Mouse (Mus musculus): ENCODE results near the gene Rassf3.

Rassf3 gene

DNA sequence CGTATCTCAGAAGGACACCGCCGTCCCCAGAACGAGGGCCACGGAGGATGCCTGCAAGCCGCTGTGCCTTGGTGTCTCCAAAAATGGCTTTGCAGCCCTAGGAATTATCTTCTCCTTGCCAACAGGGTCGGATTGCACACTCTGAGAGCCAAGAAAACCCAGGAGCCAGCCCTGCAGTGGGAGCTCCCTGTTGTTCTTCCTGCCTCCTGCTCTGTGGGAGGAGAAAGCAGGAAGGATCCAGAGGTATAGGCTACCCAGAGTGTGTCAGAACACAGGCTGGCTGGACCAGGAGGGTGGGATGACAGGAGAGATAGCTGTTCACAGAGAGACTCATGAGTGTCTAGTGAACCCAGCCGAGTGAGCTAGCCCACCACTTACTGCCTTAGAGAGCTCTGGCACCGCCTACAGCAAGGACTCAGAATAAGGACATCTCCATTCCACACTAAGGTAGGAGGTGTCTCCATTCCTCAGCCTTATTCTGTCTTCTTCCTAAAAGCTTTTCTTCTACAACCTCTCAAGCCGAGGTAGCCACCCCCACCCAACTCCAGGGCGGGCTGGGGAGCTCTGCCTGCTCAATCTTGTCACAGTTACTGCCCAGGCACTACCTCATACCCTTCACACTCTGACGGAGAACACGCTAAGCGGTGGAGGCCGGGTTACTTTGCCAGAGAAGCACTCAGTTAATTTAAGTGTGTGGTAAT lies 48.0 kb downstream of the Rassf3 start:
- DNase-seq, result no peak

DNA sequence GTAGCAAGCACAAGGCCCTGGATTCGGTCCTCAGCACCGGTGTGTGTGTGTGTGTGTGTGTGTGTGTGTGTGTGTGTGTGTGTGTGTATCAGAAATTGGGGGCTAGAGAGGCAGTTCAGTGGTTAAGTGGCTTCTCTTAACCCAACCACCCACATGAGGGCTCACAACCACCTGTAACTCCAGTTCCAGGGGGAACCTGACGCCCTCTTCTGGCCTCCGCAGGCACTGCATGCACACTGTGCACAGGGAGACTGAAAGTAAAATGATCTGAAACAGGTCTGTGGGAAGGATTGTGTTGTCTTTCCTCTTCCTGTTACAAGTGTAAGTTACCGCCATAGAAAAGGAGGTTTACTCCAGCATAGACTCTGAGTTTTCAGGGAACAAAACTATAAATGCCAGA lies 49.0 kb downstream of the Rassf3 start:
- DNase-seq, result no peak

DNA sequence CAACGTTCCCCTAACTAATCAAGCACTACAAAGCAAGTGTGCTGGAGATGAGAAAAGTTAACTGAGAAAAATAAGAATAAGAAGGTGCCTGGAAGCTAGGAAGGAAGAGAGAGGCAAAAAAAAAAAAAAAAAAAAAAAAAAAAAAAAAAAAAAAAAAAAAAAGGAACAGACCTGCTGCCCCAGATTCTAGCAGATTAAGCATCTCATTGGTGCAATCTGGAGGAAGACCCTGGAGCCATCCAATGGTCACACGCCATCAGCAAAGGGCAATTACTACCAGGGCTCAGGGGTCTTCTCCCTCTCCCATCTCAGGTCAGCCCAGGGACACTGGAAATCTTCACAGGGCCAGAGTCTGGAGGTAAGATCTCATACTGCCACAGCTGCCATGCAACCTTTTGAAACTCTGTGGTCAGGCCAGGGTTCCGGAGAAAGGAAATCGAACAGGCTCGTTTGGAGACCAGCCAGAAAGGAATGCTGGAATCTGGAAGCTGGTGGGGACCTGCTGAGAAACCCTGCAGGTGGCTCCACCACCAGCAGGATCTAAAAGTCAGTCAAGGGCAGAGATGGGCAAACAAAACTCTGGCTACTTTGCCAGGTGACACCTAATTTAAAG lies 49.6 kb downstream of the Rassf3 start:
- DNase-seq, result no peak

DNA sequence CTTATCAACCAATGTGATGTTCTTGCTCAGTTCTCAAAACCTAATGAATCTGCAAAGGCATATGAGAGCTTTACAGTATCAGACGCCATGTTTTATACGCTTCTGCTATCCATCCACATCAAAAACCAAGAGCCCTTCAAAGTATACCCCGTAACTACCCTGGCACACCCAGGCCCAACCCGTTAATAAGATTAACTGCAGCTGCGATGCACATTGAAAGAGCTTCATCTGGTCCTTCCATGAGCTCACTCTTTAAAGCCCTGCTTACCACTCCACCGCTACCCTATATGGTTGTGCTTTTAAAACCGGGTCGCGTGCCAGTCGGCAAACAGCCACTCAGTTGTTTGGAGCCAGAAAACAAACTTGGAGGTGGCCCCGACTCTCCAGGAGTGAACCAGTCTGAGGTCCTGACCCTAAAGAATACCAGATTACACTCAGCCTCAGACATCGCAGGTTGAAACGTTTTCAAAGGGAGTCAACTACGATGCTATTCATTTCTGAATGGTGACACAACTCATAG lies 50.6 kb downstream of the Rassf3 start:
- no peak for DNase-seq

DNA sequence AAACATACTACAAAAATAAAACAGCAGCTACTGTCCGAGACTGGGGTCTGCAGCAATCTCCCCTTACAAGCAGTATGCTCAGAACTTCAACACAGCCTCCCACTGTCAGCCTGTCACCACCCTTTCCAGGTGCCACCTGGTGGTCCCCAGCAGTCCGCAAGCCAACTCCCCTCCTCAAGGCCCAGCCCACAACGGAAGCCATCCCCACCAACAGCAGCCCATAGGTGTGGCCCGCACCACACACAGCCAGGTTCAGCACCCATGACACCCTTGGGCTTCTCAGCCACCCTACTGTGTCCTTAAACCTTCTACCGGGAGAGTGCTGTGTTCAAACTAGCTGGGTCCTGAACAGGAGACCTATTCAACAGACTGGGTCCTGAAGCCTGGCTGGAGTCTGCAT lies 51.1 kb downstream of the Rassf3 start:
- no peak for DNase-seq

DNA sequence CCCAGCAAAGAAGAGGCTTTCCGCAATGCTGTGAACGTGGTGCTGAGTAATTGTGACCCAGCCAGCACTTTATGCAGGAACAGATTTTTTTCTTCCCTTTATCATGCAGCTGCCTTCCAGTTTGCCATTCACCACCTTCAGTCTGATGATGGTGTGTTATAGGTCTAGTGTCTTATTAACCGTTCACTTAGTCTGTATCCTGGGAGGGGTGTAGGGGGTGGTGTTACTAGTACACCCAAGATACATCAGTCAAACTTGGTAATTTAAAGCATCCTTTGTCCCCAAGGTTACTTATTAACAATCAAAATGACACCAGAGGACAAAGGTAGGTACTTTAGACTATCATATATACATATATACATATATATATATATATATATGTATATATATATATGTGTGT lies 51.7 kb downstream of the Rassf3 start:
- no peak for DNase-seq

DNA sequence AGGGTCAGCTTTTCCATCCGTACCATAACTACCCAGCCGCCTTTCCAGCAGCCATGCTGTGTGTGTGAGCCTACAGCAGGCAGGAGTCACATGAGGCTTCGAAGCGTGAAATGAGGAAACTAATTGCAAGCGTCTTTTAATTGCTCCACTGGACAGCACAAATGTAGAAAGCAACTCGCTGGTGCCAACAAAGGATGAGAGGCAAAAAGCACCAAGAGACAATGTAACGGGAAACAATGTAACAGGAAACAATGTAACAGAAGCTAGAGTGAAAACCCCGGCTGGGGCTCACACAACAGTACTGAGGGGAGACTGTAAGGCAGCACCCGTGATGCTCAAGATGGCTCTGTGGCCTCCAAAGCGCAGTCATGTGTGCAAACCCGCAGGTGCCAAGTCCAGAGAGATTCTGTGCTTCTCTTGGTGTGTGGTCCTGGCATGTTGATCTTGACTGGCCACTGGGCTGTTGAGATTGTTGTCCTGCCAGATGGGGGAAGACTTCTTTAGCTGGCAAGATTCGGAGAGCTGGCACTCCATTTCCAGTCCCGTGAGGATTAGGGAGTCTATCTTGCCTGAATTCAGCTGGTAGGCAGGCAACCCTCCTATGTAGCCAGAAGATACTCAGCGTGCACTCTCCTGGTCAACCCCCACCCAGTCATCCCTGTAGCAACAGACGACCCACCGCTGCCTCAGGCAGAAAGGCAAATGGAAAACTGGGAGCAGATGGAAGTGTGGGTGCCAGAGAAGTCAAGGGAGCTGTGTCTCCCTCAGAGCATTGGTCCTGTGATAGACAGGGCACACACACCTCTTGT lies 52.4 kb downstream of the Rassf3 start:
- DNase-seq, result no peak

DNA sequence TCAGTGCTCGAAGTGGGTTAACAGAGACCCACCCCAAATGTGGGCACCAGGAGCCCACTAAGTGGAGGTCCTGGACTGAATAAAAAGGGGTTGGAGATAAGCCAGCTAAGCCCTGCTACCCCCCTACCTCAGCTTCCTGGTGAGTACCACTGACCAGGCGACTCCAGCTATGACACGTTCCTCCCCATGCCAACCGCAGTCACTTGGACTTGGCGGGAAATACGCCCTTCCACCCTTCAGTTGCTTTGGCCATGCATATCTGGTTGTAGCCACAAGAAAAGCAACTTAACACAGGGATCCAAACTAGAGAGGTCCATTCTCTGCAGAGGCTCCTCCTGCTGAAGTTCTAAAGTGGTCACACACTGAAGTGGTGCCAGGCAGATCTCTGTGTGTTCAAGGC lies 53.9 kb downstream of the Rassf3 start:
- no peak for DNase-seq

DNA sequence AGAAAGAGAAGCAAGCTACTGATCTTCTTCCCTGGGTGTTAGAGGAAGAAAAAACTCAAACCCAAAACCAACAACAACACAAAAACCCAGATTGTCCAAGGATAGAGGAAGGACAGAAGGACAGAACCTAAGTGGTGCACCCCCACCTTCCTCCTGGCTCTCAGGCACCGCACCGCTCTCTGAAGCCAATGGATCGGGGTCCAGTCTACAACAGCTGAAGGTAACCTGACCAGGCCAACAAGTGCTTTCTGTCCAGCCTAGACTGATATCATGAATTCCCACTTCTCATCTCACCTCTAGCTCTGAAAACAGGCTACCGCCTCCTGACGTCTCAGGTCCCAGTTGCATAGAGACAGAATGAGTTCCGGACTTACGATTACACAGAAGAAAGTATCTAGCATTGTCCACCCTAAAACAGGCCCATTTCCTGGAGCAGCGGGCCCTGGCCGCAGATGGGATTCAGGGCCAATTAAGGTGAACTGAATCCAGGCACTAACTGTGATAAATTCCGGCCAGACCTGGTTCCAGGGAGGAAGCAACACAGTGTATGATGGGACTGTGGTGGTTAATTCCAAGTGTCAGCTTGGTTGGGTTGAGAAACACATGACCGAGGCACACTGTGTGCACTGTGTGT lies 54.4 kb downstream of the Rassf3 start:
- no peak for DNase-seq

DNA sequence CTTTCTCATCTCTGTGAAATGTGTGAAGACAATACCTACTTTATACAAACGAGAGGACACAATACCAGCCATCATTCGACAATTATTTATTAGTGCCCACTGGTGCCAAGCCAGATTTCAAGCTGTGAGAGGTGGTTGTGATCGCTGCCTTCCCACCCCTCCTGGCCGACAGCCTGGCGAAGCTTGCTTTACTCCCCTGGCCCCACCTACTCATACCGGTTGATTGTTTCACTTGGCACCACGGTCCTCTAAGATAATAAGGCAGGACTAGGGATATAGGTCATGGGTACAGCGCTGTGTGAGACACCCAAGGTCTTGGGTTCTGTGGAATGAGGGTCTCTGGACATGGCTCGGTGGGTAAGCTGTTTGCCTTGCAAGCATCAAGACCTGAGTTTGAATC lies 55.1 kb downstream of the Rassf3 start:
- DNase-seq, result no peak

DNA sequence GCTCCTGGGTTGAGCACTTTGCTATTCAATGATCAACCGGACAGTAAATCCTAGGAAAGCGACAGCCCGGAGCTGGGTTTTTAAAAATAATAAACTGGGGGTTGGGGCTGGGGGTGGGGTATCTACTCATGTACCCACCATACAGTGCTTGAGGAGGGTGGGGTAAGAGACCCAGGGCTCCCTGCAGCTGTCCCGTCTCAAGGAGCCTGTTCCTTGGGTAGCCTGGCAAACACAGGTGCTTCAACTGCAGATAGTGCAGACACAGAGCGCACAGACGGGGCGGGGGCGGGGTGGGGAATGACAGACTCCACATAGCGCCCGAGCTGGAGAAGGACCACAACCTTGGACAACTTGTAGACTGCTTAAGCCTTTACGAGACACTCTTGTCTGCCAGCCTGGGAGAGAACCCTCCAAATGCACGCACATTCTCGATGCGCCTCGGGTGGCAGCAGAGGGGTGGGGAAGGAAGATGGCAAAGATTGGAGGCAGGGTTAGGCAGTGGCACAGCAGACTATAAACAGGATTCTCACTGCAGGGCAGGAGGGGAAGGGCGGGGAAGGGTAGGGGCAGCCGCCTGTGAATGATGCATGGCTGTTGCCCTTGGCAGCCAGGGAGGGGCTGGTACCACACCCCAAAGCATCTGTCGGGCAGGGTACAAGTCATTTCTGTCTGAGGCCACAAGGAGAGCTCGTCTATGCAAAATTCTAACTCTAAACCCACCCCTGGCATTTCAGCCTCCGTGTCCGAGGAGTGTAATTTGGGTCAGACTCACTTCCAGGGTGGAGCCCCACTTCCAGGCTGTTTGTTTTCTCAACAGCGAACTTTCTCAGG lies 56.3 kb downstream of the Rassf3 start:
- DNase-seq, result no peak

DNA sequence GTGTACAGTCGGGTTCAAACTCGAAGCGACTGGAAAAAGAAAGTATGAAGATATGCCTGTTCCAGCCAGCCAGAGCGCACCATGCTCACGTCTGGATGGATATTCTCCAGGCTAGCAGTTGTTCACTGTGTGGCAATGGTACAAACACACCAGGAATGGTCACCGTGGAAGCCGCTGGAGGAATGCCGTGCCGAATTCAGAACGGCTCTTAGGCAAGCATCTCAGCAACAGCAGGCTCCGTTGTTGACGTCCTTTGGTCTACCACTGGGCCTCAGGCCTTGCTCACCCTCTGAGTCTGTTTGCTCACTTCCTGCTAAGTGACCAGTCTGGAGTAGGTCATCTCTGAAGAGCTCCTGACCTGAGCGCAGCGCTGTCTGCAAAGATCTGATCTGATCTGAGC lies 57.3 kb downstream of the Rassf3 start:
- DNase-seq, result no peak

DNA sequence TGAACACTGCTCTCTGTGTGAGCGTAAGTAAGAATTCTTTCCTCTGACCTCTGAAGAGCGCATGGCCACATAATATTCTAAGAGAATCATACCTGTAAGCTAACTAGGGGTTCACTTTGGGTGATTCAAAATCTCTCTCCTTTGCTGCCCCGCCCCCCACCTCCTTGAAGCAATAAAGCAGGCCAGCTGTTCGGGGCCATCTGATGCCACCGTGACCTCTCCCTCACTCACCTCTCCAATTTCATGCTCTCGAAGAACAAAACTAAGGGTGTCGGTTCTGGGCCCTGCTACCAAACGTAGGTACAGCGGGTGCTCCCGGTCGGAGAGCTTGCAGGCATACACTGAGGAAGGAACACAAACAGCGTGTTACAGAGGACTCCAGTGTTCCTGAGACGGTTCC lies 62.0 kb downstream of the Rassf3 start:
- DNase-seq, result no peak

DNA sequence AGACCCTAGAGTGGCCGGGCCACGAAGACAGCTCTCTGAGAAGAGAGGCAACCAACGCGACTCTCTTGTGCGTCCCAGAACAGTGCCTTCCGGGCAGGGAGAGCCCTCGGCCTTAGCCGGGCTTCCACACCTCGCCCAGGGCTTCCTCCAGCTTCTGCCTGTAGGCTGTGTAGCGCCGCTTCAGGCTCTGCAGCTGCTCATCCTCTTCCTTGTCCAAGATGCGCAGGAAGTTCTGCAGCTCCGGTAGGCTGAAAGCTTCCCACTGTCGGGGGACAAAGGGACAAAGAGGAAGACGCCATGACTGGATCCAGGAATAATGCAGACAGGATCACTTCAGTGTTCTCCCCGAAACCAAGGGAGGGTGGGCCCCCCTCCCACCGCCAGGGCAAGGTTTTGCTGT lies 63.3 kb downstream of the Rassf3 start:
- no peak for DNase-seq

DNA sequence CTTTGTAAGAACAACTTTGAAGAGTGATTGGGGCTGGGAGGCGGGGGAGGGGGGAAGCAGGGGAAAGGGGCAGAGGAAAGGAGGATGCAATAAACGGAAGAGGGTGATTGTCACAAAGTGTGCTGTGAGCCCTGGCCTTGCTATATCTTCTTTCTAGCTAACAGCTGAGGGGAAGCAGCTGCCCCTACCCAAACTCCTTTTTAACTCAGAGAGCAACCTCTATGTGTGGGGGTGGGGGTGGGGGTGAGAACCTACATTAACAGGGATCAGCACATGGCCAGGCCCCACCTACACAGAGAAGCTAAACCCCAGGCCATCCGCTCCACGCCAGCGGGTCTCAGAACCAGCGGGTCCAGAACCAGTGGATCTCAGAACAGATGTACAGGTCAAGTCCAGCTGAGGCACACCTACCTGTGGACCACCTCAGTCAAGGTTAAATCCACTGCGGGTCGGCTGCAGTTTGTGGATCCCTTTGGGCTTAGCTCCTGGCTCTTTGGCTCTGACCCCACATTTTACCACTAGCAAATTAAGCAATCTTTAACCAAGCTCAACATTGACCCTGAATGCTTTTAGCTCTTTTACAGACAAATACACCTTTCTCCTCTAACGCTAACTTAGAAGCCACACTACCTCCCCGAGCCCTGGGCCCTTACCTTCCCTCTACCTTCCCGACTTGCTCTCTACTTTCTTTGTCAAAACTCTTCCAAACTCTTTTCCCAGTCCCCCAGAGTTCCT lies 64.3 kb downstream of the Rassf3 start:
- no peak for DNase-seq

DNA sequence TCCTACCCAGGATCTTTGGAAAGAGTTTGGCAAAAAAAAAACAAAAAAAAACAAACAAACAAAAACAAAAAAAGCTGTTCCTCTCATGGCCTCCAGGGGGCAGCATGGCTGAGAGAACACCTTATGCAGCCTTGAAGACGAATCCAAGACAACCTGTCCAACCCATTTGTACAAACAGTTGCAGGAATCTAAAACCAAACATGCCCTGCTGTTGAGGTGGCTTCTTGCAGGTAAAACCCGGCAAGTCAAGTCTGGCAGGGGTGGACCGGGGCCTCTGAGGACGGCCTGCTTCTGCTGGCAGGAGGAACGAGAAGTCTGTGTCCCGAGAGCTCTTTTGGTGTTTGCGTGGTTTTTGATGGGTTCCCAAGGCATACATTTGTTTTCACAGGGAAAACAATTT lies 66.4 kb downstream of the Rassf3 start:
- DNase-seq, result no peak

DNA sequence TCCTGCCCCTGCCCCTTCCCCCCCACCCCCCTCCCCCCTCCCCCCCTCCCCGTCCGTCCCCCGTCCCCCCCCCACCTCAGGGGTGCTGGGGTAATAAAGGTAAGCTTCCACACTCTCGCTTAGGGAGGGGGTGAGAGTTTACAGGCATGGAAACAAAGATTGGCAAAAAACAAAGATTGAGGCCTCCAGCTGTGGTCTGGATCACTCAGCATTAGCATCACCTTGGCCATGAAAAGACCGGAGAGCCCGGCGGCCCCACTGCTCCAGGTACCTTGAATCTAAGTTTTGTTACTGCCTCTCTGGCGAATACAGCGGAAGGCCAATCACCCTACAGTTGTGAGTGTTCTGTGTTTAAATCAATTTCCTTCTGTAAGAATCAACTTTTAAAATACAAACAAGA lies 72.2 kb downstream of the Rassf3 start:
- DNase-seq, result no peak

DNA sequence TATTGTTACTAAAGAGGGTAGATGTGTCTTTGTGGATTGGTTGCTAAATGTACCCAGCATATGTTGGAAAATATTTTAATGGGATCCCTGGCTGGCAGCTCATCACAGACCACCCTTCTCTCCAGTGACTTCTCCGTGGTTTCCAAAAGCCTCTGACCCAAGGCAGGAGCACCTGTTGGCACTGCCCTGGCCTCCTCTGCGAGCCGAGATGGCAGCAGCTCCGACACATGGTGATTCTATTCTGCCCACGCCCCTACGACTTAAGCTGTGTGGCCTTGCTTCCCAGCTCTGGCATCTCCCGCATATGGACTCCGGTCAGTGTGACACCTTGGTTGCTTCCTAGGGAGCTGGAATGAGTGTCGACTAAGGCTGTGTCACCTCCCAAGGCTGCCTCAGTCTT lies 73.0 kb downstream of the Rassf3 start:
- no peak for DNase-seq

DNA sequence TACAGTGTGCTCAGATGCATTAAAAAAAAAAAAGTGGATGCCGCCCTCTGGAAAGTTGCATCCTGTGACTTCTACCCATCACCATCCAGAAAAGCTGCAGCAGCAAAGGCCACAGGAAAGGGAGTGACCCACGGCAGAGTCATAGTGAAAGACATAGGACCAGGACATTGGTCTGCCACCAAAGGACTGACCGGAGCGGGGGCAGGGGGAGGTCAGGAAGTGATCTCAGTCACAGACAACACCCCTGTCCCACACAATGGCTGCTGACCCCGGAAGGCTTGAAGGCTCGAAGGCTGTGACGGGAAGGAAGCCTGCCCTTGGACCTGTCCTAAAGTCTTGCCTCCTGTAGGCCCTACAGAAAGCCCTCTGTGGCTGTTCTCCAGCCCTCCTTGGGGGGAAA lies 75.1 kb downstream of the Rassf3 start:
- DNase-seq, result no peak

DNA sequence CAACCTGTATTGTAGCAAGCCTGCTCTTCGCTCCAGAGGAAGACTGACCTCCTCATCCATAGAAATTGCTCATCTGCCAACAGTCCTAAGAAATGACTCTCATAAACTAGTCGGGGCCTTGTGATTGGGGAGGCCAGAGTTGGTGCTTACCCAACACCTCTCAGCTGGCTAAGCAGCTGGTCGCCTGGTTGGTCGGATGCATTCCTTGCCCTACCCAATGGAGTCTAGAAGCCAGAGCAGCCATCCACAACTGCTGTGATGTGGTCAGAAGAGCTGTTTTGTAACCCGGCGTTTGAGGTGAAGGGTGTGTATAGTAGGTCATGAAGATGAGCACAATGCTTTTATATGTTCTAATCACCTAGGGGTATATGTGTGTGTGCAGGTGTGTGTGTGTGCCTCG lies 77.5 kb downstream of the Rassf3 start:
- no peak for DNase-seq

DNA sequence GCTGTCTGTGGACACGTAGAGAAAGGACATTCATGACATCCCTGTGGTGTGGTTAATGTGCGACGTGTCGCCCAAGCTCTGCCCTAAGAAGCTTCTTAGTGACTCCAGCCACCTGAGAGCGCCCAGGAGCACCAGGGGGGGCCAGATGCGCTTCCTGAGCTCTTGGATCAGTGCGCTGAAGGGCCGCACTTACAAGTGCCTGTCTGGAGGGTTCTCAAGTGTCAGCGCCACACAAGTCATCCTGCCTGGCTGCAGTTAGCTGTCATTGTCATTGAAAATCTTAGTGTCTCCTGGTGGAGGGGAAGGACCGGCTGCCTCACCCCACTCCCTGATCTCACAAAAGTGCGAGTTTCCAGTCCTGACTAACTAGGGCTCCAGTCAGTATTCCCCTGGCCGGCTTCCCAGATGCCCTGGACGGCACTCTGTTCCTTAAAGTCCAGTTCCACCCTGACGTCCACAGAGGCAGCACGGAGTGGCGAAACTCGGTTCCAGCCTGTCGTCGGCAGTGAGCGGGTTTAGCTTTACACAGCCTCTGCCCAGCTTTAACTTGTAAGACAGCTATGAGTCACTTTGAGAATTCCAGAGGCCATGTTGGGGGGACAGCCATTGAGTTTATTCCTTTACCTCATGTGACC lies 80.5 kb downstream of the Rassf3 start:
- no peak for DNase-seq
